Mouse (Mus musculus) ovary, postnatal 14 days (tissue): ENCODE data around the gene Smtn.

Source experiments
- DNase-seq: peaks from one replicate; pipeline ENCODE4 v3.0.0; 2022; ENCODE audit warnings: low spot score

The Smtn gene

DNA sequence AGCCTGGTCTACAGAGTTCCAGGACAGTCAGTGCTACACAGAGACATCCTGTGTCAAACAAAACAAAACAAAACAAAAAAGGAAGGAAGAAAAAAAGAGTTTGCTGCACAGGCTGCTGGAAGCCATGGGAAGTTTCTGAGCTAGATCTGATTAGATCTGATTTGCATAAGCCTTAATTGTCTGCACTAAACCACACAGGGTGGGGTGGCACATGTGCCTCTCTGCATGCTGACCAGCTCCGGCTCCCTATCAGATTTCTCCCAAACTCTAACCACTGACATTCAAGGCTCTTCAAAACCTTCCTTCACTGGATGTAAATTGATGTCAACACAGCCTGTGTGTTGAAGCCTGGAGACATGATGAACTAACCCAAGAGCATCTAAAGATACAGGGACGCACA is 6.6 kb upstream of the Smtn start:
- no peak for DNase-seq

DNA sequence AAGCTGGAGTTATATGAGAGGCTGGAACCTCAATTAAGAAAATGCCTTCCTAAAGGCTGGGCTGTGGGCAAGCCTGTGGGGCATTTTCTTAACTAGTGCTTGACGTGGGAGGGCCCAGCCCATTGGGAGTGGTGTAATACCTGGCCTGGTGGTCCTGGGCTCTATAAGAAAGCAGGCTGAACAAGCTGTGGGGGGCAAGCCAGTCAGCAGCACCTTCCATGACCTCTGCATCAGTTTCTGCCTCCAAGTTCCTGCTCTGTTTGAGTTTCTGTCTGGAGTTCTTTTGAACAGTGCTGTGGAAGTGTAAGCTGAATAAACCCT is 5.8 kb upstream of the Smtn start:
- no peak for DNase-seq

DNA sequence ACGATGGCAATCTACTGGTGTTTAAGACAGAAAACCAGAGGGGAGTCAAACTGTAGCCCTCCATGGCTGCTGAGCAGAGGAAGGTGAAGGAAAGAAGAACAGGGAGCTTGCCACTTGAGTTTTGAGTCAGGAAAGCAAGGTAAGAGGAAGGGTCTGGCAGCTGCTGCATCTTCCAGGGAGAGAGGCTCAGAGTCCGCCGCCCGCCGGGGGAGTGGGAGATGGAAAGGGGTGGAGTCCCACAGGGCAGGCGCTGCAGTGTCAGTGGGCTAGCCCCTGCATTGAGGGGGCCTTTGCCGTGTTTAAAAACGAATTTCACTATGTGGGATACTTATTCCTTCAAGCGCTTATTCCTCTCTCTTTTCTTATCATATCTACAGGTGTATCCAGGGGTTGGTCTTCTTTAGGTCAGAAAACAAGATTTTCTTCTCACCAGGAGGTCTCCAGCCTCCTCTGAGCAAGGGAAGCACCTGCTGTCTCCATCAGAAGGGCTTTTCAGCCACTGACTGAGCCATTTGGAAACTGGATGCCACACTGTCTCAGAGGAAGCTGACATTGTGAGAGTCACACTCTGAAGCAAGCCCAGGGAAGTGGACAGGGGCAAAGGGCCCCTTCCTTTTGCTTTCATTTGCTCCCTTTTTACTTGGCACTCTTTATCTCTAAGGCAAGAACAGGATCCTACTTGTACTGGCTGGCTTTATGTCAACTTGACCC is 5.3 kb upstream of the Smtn start:
- no peak for DNase-seq

DNA sequence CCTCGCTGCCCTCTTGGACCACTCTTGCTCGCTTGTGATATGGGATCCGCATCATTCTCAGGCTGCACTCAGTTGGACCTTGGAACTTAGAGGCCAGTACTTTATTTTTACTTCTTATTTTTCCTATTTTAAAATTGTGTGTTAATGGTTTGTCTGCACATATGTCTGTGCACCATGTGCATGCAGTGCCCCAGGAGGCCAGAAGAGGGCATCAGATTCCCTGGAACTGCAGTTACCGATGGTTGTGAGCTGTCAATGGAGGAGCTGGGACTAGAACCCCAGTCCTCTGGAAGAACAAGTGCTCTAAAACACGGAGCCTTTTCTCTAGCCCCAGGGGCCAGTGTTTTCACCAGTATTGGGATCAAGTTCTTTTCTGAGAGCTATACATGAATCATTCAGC is 4.0 kb upstream of the Smtn start:
- DNase-seq: no peak

DNA sequence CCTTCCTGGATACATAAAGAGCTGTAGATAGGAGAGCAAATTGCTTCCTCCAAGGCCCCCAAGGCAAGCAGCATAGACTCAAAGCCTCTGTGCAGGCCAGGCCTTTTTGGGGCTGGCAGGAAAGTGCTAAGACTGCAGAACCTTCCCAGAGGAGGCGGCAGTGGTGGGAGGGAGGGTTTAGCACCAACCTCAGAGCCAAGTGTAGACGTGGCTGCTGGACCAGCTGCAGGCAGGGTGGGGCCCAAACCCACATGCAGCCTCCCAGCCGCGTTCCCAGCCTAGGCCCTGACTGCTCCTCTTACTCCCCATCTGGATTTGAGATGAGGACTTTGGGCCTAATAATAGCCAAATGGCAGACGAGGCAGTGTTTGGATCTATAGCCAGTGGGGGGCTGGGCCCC is 2.6 kb upstream of the Smtn start:
- DNase-seq: peak; percentile 46

DNA sequence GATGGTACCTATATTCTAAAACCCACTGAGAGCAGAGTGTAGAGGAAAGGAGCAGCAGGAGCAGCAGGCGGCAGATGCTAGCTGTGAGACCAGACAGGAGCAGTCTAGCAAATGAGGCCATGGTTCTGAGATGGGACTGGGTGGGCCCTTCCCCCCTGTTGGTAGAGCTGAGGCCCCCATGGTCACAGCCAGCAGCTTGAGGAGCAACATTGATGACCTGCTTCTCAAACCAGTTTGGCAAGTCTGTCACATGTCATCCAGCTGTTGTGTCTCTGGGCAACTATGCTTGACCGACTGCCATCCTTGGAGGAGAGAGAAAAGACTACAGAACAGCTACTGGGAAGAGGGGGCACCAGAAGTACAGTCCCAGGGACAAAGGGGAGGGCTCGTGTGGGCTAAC is 1.5 kb upstream of the Smtn start:
- no peak for DNase-seq

DNA sequence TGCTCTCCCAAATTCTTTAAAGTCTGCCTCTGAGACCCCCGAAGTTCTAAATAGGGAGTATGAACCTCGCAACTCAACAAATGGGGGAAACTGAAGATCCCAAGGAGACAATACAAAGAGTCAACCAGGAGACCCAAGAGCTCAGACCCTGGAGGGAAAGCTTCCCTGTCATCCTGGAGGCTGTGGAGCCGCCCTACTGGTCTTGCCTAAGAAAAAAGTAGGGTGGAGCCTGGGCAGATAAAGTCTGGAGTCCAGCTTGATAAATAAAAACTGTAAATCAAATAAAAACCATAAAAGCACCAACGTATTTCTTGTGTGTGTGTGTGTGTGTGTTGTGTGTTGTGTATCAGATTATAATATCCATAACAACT is 601 bp downstream of the Smtn start:
- DNase-seq: no peak

DNA sequence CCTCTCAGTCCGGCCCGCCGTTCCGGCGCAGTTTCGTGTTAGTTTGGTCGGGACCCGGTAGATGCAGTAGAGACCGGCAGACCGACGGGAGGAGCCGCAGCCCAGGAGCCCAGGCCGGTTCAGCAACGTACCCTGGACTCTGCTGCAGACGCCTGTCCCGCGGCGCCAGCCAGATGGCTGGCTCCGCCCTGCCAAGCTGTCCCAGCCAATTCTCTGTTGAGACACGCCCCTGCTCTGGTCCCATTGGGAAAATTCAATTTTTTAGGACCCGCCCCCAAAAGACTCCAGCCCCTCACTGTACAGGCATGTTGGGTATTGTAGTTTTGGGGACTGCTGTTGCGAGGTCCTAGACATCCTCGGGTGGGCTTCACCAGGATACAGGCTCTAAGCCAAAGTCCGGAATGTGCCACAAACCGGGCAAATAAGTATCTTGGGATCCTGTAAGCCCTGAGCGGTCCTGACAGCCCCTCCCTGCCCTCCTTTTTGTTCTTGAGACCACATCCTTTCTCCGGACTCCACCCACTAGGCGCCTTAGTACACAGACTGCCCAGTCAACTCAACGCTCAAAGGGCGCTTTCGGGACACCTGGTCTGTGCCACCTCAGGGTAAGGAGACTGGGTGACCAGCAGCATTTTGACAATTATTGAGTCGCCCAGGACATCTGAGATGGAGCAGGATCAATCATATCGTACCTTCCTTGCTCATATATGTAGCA is 1.1 kb downstream of the Smtn start:
- peak; percentile 81 for DNase-seq

DNA sequence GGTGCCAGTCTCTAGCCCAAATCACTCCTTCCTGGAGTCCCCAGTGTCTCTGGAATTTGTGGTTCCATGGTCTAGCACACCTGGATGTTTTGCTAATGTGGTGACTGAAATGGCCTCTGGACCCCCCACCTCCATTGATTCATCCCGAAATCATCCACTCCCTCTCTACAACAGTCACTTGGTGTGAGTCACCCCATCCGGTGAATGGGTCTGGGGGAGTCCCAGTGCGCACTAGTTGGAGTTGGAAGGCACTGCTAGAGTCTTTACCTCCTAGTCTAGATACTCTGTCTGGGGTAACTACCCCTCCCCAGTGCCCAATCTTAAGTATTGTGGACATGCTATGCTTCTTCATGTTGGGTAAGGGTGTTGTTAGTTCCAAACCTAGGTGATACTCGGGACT is 2.1 kb downstream of the Smtn start:
- no peak for DNase-seq

DNA sequence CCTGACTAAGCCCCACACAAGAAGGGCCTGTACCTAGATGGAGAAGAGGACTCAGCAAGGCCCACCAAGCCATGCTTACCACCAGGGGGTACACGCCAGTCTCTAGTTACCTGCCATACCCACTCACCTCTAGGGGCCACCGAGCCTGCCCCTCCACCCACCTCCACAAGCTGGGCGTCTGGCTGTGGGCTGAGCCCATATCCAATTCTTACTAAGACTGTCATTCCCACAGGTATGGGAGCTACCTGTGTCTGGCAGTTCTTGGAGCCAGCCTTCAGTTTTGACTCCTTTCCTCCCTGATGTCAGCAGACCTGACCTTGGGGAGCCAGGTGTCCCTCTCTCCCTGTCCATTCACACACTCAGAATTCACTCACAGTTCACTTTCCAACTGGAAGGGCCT is 2.7 kb downstream of the Smtn start:
- DNase-seq: no peak

DNA sequence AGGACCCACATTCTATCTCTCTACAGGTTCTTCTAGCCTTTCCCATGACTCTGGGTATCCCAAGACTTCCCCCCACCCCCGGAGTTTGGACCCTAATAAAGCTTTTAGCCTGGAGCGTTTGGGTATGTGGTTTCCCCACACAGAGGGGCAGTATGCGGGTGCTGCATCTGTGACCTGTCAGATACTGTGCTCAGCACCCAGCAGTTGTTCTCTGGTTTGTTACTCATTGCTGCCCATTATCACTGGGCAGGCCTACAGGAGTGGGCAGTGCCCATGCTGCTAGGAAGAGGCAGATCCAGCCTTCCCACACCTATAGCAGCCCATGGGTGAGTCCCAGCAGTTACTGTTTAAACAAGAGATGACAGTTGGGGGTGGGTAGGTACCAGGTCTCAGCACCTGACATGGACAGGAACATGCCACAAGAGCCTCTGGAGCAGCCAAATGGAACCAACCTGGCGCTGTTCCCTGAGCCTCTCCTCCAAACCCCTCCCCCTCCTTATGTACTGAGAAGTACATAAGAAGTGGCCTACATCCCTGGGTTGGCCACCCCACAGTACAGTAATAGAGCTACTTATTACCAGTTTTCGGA is 3.6 kb downstream of the Smtn start:
- no peak for DNase-seq

DNA sequence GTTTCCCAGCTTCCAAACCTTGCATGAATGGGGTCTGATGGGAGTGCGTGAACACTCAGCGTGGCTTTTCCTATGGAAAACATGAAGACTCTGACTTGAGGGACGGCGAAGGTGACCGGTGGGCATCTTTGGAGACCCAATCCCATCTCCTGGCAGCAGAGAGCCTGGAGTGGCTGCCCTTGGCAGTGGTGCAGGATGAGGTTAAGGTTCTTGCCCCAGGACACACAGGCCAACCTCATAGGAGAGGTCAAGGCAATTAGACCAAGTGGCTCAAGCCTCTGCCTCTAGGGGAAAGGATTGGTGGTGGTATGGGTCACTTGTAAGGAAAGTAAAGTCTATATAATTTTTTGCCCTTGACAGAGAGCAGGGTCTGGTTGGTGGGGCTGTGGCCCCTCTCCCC is 4.3 kb downstream of the Smtn start:
- no peak for DNase-seq

DNA sequence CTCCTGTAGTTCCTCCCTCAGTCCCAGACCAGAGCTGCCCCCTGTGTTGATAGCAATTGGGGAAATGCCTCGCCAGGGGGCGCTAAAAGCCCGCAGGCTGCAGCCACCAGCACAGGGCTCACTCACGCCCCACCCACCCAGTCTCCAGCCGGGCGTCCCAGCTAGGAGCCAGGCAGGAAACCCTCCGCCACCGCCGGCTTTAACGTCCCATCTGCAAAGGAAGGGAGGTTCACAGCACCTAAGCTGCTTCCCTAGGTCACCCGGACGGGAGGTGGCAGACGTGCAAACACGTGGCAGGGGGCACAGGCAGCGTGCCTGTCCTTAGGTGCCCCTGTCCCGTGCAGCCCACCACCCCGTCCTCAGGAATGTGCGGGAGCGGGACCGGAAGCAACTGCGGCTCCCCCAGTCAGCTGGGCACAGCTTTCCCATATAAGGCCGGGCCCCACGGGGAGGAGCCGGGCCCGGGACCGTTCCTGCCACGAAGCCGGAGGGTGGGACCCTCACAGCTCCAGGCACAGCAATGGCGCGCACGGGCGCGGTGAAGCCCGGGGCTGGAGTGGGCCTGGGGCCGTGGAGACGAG is 4.9 kb downstream of the Smtn start:
- DNase-seq: peak; percentile 96

DNA sequence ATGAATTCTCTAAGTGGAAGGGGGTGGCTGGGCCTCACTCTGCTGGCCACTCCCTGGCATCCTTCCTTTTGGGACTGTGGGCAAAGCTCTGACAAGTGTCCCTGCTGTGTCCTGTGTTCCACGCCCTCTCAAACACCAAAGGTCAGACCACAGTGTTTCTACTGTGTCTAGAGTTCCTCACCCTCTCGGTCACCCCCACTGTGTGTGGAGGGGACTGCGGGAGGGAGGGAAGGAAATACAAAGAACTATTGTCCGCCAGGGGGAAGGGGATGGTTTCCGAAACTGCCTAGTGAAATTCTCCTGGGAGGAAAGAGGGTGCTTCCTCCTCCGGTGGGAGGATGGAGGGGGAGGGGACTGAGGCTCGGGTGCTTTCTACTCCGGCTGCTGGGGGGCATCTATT is 5.5 kb downstream of the Smtn start:
- DNase-seq: no peak

DNA sequence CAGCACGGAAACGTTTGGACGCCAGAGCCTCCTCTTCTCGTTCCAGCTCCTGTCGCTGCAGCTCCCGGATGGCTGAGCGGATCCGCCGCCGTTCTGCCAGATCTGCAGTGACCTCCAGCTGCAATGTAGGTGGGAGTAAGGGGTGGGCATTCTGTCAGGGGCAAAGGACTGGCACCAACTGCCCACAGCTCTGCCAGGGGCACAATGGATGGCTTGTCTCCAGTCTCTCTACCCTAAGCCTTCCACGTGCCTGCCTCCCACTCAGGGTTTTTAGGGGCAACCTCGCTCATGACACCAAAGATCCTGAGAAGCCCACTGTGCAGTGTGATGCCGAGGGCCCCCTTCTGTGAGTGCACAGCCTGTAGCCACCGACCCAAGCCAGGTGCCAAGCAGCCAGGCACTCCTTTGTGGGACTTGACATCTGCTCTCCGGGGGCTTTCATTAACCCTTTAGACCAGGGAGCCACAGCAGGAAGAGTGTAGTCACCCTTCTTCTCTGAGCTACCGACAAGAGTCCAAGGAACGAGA is 6.9 kb downstream of the Smtn start:
- no peak for DNase-seq

DNA sequence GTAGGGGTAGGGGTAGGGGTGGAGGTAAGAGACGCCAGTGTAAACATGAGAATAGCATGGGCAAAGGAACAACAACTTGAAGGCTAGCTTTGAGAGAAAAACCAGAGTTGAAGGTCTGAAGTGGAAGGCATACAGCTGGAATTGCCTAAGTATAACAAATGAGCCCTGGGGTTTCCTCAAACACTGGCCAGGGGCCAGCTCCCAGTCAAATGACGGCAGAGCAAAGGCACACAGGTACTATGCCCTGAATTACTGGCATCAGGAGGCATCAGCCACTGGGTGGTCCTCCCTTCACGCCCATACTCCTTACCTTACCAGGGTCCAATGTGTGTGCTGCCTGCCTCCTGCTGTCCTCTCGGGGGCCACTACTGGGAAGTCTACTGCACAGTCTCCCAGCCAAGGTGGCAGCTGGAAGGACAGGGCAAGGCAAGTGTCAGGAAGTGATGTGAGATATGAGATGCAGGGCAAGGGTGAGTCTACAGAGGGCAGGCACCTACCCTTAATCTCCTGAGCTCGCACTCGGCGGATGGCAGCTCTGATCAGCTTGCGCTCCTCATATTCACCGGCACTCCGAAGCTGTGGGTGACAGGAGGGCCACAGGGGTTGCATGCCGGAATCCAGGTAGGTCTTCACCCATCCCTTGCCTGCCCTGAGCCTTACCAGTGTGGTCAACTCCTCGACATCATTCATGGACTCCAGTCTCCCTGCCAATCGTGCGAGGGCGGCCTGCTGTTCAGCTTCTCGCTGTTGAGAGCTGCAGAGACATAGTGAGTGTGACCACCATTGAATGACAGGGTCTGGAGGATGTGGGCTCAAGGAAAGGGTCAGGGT is 8.1 kb downstream of the Smtn start:
- DNase-seq: no peak

DNA sequence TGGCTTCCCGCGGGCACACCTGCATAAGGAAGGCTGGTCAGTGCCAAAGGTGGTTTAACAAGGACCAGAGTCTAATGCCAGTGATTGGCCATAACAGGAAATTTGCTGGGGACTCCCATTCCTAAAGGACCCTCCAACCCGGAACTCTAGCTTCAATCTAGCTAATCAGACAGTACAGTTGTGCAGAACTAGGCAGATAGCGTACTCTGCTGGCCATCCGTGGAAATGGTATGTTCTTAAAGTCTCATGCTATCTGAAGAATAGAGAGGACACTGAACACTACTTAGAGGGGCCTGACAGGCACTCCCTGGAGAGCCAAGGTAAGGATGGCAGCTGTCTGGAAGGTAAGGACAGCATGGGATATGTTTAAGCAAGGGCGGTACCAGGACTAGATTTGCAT is 8.8 kb downstream of the Smtn start:
- no peak for DNase-seq

DNA sequence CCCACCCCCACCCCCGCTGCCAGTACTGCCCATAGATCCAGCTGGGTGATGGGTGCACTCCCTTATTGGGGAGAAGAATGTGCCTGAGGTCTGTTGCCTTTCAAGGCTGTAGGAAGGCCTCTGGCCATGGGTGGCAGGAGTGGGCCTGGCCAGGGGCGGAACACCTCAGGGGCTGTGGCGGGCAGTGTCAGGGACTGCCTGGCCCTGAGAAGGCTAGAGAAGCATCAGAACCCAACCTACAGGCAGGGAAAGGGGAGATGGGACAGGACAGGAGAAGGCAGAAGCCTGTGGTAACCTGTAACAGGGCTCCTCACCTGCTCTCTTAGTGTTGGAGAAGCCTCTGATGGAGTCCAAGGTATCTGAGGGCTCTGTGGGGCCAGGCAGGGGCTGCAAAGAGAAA is 9.7 kb downstream of the Smtn start:
- DNase-seq: no peak

DNA sequence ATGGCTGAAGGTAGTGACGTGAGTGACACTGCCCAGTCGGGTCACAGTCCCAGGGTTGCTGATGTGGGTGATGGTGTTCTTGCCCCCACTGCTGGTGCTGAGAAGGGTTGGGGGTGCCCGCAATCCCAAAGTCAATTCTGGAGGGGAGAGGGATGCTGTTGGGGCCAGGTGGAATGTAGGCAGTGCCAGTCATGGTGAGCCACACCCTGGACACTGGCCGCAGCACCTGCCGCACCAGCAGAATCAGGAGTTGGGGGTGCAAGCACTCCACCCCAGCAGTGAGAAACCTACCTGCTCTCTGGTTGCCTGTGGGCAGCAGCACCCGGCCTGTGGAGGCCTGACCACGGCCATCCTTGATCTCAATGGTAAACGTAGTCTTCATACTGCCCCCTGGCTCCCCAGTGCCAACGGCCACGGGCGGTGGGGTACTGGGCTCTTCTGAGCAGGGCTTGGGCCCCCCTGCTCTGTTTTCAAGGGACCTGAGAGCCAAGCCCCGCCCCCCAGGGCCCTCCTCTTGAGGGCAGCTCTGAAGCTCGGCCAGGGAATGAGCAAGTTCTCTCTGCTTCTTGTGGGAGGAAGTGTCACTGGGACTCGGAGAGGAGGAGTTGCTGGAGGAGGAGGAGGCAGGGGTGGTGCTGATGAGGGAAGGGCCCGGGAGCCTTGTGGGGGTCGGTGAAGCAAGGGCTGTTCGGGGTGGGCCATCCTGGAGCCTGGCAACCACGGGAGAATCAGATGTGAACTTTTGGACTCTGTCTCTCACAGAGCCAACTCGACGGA is 10.7 kb downstream of the Smtn start:
- no peak for DNase-seq

DNA sequence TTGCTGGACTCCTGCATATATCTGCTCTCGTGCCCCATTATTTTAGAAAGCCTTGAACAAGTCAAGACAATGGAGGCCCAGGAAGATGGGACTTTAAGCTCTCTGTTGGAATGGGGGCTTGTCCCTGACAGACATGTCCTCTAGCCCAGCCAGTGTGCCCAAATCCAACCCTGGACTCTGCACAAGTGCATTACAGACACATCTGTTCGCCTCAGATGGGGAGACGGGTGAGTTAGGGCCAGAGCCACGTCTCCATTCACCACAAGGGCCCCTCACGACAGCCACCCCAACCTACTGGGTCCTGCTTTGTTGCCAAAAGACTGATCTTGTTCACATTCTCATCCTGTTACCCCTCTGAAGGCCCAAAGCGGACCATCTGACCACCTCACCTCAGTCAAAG is 12.2 kb downstream of the Smtn start:
- DNase-seq: no peak

DNA sequence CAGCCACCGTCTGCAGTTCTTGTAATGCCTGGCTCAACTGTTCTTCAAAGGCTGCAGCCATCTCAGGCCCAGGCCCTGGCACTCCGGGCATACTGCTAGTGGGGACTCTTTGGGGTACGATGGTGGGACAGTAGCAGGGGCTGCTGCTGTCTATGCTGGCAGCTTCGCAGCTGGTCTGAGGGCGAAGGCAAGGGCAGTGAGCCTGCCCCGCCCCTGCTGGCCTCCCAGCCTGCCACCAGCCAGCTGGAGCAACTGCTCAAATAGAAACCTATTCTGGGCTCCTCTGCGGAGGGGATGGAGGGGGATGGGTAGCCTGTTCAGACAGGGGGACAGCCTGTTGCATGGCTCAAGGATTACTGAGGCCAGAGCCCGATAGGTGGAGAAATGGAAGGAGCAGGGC is 12.6 kb downstream of the Smtn start:
- no peak for DNase-seq
